Mouse (Mus musculus) spleen, postnatal 4 days (tissue): ENCODE measurements around the gene Copb1.
"Not testable (repeated sequence)": the region's sequence is repeated elsewhere in the genome, so short reads cannot be mapped to it uniquely, and the experiment has no call there.

ENCODE experiments used
- DNase-seq, 2 experiments: peaks; one replicate each; pipeline ENCODE4 v3.0.0; 2022; ENCODE audit warnings: low spot score in 2 of 2

Gene Copb1

DNA sequence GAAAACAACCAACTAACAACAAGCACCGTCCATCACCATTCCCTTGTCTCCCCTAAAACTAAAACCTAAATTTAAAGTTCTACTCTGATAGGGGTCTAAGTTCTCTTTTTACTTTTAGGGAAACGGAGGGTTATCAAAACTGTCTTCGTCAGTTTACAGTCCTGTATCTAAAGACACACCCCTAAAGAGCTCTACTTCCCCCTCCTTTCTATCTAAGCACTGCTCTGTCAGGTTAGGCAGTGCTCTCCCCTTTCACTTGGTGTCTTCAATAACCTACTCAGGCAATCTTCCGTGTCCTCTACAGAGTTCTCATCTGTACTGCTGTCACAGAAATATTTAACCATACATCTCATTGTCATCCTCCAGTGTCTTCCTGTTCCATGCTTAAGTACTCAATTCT, 34.1 kb downstream of the Copb1 start:
- DNase-seq: peak in 1 of 2 experiments; percentile 9

DNA sequence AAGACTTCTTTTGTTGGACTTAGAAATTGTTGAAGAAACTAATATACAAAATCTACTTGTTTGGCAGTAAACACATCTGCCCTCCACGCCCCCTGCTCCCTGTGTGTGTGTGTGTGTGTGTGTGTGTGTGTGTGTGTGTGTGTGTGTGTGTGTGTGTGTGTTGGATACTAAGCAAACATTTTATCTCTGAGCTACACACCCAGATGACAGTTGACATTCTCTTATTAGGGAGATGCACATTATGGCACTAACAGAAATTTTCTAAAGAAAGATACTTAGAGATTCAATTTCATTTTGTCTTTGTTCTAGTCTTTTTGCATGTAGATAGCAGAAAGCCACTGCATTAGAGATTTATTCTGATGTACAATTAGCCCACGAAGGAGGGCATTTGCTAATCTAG, 37.6 kb downstream of the Copb1 start:
- peak in 1 of 2 experiments; percentile 4 for DNase-seq

DNA sequence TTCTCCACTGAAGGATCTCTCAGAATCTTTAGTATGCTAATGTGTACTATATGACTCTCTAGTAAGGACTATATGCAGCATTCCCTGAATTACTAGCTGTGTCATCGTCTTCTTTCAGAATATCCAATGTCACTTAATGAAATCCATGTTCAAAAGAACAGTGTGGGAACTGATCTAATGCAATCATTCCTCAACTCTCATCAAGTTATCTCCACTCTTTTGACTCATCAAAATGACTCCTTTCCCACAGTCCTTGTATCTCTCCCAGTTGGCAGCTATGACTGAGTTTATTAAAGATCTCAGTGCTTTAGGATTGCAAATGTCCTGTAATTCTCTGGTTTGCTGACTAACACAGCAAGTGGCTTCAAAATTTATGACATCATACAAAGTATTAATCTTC, 40.1 kb downstream of the Copb1 start:
- DNase-seq: peak in 1 of 2 experiments; percentile 7

DNA sequence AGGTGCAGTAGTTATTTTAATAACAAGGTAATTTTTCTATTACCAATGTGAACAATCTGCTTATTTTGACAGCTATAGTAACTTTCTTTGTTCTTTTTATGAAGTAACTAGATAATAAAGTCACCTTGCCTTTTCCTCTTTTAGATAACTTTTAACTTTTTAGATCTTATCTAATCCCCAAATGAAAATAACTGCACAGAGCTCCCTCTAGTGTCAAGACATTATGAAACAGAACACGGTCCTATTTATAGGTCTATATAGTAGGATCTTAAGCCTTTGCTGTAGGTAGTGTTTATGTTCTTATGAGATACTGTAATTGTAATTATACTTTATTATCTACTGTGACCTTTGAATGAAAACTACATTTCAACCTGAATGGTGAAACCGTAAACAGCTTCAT, 41.0 kb downstream of the Copb1 start:
- no peak for DNase-seq

DNA sequence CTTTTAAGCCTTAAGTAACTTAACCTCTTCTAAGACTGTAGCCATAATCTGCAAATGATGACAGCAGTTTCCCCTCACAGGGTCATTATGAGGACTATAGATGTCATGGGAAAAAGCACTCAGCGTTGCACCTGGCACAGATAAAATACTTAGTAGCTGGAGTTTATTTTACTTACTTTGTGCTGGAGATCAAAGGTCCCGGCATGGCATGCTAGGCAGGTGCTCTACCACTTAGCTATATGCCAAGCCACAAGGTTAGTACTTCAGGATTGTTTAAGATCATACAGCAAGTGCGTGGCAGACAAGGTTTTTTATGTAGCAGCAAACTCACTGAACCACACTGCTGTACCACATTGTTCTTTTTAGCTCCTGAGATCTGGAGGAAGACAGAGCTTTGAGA, 43.9 kb downstream of the Copb1 start:
- no peak for DNase-seq

DNA sequence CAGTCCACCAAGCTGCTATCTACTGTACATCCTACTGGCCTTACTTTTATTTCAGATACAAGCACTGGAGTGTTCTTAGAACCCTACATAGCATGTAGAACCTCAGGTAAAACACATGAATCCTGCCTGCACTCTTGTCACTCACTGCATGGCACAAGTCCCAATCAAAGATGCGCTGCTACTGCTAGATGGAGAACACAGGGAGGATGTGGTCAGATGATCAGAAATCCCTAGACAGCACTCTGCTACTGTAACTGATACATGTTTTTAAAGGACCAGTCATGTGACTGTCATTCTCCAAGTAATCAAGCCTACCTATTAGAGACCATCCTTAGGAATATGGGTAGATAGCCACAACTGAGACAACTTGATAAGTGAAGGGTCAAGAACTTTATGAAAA, 44.7 kb downstream of the Copb1 start:
- DNase-seq: no peak

DNA sequence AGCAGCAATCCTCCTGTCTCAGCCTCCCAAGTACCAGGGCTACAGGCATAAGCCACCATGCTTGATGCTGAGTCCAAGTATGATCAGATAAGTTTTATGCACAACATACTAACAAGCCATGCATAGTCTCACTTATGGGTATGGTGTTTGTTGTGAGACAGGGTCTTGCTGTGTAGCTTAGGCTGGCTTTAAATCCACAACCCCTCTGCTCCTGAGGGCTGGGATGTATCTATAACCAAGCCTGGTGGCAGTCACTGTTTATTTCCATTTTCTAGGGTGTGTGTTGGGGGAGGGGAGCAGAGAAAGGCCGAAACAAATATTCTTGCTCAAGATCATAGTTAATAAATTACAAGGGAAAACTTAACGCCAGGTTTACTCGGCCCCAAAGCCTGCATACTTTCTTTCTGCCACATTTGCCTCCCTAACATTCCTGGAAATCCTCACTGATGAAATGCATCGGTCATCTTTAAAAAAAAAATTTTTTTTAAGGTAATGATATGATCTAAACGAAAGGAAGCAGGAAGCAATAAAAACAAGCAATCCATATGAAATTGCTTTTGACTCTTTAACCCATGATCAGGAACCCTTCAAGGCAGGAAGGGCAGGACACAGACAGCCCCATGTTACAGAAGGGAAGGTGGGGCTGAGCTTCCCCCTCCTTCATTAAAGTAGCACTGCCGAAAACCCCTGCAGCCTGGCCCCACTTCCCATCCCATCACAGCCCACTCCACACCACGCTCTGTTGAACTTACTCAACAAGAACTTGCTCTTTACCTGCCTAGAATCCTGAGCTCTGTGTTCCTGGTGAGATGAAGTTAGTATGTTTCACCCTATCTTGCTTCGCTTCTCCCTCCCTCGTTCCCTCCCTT, 50.8 kb downstream of the Copb1 start:
- DNase-seq: no peak

DNA sequence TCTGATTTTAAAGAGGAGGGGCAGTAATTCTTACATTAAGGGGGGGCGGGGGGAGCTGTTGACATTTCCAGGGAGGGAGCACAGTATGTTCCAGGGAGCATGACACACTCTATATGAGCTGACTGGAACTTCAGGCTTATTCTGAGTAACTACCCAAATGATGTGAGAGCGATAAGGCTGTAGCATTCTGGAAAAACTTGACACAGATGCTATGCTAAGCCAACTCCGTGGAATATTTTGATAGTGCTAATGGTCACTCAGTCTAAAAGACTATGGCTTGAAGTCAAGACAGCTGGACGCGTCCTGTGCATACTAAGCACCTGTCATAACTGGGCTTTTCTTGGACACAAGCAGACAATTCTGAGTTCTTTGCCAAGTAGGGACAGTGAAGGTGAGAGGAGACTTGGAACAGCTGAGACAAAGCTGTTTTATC, 51.5 kb downstream of the Copb1 start:
- no peak for DNase-seq

DNA sequence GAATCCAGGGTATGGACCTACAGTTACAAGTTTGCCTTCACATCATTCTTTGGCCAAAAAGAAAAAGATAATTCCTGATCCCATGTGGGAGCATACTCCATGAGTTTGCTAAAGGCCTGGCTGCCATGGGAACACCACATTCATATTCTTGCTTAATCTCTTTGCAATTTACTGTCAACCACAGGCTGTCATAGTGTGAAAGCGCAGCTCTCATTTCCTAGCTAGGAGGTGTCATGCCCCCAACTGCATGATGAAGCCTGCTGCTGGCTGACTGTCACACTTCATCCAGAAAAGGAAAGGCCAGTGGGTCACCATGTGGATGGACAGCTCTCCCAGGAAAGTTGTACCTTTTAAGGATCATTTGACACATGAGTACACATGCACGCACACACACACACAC, 53.9 kb downstream of the Copb1 start:
- DNase-seq: no peak

DNA sequence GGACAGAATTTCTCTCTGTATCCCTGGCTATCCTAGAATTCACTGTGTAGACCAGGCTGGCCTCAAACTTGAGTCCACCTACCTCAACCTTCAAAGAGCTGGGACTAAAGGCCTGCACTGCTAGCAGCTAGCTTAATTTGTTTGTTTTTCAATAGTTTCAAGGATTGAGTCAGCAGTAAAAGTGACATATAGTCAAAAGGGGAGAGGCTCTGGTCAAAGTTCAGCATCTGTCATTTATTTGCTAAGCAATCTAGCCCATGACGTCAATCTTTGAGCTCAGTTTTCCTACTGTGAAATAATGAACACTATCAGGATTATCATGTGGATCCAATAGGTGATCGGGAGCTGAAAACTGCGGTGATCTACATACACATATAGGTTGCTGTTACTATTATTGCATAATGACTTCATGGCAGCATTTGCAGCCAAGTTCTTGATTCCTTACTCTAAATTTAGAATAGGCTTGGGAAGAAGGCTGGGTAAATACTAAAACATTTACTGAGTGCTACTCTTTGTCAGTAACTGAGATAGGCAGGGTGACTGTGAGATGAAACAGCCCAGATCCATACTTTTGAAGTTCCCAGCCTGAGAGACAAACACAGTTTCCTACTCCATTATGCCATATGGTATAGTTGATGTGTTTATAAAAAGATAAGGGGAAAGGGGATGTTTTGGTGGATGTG, 54.9 kb downstream of the Copb1 start:
- DNase-seq: no peak

DNA sequence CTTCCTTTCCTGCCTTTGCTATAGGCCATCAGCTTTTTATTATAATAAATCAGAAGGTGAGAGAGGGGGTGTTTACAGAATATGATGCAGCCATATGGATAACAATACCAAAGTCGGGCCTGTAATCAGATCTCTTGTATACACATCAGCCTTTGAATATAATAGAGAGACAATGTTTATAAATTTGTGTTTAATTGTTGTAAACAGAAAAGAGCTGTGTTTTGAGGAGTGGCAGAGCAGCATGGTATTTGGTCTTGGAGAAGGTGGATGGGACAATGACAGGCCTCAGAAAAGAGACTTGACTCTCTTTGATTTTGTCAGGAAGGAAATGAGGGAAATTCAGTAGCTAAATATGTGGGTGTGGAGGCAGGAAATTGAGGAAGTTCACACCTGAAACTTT, 56.3 kb downstream of the Copb1 start:
- DNase-seq: no peak

DNA sequence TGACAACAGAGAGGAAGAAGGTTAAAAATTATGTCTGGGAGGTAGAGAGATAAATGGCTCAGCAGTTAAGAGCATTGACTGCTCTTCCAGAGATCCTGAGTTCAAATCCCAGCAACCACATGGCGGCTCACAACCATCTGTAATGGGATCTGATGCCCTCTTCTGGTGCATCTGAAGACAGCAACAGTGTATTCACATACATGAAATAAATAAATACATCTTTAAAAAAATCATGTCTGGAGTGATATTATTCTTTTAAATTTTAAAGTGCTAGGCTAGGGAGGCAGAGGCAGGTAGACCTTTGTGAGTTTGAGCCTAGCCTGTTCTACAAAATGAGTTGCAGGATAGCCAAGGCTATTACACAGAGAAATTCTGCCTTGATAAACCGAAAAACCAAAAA, 57.9 kb downstream of the Copb1 start:
- not testable (repeated sequence) for DNase-seq

DNA sequence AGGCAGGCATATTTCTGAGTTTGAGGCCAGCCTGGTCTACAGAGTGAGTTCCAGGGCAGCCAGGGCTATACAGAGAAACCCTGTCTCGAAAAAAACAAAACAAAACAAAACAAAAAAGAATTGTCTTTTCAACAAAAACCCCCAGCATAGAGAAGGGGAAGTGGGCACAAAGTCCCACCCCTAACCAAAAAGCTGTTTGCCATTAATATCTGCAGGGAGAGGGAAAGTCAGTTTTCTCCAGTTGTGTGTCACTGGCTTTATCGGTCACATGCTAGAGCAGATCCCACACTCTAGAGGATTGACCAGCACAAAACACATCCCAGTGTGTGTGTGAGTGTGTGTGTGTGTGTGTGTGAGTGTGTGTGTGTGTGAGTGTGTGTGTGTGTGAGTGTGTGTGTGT, 59.7 kb downstream of the Copb1 start:
- not testable (repeated sequence) for DNase-seq

DNA sequence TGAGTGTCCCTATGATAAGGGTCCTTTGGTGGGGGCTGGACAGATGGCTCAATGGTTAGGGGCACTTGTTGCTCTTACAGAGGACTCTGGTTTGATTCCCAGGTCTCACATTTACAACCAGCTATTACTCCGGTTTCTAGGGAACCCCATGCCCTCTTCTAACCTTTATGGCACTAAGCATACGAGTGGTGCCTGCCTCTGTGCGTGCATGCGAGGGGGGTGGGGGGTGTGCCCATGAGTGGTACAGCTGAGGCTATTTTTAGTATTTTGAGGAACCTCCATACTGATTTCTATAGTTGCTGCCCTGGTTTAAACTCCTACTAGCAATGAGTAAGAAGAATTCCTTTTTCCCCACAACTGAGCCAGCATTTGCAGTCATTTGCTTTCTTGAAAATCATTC, 60.3 kb downstream of the Copb1 start:
- no peak for DNase-seq

DNA sequence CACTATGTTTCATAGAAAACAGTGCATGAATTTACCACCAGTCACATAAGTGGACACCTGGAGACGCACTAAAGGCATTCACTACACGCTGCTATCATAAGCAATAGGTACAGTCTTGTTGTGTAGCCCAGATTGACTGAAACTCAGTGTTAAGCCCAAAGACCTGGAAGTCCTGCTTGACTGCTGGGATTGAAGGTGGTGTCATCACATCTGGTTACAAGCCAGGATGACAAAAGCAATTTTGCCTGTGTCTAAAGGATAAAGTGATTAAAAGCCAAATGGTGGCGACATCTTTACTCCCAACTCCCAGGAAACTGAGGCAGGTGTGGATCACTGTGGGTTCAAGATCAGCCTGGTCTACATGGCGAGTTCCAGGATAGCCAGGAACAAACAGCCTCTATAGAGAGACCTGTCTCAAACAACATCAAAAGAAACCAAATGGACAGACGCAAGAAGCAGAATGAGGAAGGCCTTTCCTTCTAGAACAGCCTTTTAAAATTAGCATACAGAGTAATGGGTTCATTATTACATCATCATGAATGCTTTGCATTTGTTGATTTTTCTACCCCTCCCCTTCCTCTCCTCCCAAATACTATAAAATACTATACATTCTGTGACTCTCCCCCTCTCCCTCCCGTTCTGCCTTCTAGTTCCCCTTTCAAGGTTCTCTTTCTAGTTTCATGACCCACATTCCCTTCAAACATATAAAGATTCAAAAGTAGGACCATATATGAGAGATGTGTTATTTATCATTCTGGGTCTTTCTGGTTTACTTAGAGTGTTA, 61.0 kb downstream of the Copb1 start:
- no peak for DNase-seq

DNA sequence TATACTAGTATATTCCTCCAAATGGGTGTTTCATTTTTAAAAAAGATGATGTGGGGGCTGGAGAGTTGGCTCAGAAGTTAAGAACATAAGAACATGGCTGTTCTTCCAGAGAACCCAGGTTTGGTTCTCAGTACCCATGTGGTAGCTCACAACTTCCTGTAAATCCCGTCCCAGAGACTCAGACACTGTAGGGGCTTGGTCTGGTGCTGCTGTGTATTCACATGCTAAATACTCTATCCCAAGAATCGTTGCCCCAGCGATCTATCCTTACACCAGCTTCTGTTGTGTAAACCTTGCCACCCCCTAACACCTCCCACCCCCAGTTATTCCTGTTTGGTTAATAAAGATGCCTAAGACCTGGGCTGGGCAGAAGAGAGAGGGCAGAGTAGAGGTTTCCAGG, 61.9 kb downstream of the Copb1 start:
- DNase-seq: no peak

DNA sequence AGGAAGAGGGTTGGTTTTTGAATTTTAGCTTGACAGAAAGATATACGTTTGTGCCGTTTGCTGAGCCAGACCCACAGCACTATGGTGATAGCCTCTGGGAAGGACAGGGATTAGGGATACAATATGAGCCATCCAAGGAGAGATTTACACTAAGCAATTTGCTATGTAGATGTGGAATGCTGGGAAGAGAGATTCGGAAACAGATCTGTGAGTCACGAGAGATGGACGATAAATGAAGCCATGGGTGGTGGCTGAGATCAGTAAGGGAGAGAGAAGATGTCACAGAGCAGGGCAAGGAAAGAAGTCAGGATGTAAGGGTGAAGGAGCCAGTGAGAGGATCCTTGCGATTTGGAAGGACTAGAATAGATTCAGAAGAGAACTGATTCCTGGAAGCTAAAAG, 71.1 kb downstream of the Copb1 start:
- DNase-seq: no peak

DNA sequence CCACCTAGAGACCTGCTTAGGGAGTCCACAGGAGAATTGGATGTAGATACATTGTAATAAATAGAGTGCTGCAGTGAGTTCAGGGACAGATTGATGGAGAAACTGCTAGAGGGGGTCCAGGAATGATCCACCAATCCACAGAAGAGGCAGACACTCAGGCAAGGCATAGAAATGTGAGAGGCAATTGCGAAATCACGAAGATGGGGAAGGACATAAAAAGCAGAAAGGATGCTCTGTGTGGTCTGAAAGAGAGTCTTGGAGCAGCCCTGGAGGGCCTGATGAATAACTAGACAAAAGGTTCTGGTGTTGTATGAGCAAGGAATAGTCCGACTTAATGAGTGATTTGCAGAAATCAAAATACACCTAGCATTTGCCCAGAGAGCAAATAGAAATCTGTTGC, 71.8 kb downstream of the Copb1 start:
- no peak for DNase-seq

DNA sequence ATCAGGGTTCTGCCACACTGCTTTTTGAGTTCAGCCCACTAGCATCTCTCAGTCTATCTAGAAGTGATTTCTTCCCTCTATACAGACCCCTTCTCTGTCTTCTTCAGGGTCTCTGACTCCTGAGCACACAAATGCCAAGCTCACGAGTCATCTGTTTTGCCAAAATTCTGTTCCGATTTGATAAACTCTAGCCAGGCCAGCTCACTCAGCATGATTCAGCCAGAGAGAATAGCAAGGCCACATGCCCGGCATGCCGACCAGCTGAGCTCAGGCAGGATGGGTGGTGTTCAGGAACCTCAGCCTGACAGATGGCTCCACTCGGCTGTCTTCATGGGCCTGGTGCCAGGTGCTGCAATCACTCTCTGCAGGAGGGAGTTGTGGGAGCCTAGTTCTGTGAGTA, 73.1 kb downstream of the Copb1 start:
- DNase-seq: peak in 1 of 2 experiments; percentile 20

DNA sequence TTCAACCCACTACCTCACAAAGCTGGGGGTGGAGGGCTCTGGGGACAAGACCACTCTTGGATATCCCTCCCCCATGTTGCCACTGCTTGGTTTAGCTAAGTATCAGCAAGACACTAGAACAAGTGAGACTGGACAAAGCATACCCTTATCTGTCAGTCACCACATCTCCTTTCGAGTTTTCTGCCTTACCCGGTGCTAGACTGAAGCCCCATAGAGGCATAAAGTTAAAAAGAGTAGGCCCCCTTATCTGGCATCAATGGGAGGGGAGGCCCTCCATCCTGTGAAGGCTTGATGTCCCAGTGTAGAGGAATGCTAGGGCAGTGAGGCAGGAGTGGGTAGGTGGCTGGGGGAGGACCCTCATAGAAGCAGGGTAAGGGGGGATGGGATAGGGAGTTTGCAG, 77.9 kb downstream of the Copb1 start:
- DNase-seq: no peak

DNA sequence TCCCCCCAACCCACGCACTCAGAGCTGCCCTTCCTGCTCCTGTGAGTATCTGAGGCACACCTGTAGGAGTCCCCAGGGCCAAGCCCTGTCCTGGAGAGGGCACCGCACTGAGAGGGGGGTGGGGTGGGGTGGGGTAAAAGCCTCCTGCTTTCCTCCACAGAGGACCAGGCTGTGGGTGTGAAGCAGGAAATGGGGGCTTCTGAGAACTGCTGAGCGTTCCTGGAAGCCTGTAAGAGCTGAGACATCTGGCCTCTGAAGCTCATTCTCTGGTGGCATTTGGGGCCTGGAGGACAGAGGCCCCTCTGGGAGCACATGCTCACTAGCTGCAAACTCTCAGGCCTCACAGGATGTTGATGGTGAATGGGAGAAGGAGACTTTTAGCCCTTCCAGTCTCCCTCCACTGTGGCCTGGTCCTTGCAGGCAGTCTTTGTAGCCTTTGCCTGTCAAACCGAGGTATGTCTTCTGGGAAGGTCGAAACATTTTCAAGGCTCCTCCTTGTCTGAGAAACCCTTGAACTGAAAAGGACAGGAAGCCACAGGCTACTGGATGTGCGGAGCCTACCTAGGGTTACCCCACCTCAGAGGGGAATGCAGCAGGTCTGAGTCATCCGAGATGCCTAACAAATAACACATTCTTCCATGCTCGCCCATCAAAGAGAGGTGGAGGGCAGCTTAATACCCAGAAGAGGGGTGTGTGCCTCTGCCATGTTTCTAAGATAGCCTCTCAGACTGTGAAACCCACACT, 83.0 kb downstream of the Copb1 start:
- DNase-seq: no peak

DNA sequence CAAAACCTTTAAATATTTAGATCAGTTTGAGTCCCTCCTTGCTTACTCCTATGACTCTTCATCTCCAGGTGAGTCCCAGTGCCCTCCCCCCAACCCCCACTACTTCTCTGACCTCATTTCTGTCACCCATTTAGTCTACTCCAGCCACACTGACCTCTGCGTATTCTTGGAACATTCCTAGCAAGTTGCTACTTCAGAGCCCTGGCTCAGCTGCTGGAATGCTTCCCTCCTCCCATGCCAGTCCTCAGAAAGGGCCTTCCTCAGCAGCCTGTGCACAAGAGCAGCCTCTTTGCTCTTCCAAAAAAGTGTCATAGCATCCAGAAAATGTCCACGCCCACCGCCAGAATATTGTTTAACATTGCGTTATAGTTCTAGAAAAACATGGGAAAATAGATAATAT, 84.5 kb downstream of the Copb1 start:
- DNase-seq: no peak
